Mouse (Mus musculus): ENCODE data around the gene Olfr434. TPM values are rescaled to one million over a fixed set of nuclear protein-coding genes. Genes with fewer than 3 reads are reported as not detected.

Olfr434 gene
- not detected for polyA plus RNA-seq (2017; shearing (Covaris generic))

DNA sequence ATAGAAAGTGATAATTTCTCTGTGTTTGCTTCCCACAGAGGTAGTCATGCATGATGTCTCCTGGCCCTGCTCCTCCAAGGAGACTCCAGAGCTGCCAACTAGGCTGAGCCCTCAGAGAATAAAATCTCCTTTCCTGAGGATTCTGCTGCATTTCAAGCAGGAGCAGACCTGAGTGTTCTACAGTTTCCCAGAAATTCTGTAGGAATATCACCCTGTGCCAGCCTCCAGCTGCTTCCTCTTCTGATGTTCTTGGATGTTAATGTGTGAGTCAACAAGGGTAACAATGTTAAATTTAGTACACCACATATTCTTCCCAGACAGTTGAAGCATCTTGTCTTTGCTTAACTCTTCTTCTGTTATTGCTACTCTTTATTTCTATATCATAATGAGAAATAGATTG is at the start of gene Olfr434:
Olfr434 (plus strand) TSS at position 149 of the 400 bp plus-strand sequence.

DNA sequence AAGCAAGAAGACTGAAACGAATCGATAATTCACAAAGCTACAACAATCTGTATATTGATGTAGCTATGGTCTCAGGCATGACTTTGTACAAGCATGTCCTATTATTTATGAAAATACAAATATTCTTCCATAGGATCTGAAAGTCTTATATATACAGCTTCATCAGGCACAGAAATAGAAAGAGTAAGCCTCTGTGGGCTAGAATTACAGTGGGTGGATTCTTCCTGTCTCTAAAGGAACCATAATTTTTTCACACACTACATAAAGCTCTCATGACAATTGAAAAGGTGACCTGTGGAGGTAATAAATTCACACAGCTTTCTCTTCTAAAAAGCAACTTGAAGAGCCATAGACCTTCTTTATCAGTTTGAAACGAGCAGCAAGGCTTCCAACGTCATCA is 41.0 kb upstream of the Olfr434 start, which contains the start of gene Olfr13:
Olfr13 (plus strand) TSS at position 301 of the 400 bp plus-strand sequence.

DNA sequence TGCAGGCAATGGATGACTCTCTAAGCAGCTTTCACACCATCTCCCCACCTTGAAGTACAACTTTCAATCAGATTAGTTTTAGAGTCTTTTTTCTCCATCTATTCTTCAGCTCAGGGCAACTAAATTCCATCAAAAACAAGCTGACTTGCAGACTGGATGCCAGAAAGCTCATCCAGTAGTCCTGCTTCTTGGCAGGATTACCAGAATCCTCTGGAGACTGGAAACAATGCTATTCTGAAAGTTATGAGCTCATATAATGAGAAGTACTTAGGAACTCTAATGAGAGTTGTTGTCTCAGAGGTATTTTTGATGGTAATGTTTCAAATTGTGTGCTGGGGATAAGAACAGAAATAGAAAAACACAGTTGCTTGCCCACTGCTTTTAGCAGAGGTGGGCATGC is 16.0 kb upstream of the Olfr434 start, which contains the start of gene Olfr435:
Olfr435 (plus strand) TSS at position 366 of the 400 bp plus-strand sequence.

DNA sequence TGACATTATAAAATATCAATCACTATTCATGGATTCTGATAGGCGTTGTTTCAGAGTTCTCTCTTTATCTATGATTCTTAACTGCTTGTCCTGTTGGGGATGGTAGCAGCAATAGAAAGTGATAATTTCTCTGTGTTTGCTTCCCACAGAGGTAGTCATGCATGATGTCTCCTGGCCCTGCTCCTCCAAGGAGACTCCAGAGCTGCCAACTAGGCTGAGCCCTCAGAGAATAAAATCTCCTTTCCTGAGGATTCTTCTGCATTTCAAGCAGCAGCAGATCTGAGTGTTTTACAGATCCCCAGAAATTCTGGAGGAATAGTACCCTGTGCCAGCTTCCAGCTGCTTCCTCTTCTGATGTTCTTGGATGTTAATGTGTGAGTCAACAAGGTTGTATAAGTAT is 18.4 kb downstream of the Olfr434 start, which contains the start of gene Olfr47:
Olfr47 (plus strand) TSS at position 275 of the 400 bp plus-strand sequence.

DNA sequence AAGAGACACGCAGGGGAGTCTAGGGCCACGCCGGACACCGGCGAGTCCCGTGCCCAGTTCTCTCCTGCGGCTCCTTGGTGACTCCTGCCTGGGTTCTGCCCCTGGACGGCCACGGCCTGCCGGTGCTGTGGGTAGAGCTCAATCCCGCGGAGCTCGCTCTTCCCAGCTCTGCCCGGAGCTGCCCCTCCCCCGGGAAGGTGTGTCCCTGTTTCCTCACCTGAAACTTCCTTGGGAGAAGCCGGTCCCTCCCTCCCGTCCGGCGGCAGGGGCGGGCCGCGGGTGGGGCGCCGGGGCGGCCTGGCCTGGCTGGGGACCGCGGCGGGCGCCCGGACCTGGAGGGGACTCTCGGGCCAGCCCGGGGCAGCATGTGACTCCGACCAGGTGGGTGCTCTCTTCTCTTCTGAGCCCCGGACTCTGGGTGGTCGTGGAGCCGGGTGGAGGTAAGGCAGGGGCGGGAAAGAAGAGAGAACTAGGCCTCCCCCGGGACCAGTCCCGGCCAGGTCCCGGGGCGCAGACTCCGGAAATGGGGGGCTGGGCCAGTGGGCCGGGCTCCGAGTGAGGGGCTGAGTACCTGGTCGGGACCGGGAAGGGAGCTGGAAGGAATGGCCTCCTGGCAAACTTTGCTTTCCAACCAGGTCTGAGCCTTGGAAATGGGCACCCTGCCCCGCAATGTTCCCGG is 52.7 kb downstream of the Olfr434 start, which contains the start of gene Arhgef5:
Arhgef5 (plus strand) TSS at position 220 of the 679 bp plus-strand sequence.

Other genes with a start within 250 kb of the Olfr434 start
- gene Olfr441, start 106.7 kb upstream of the Olfr434 start, polyA plus RNA-seq (2017; shearing (Covaris generic)), result not detected
- 1 to 10 TPM in 1 of 2 experiments, under 1 TPM in 1; 0.20 to 1.6 TPM for gene Olfr237-ps1, start 66.5 kb upstream of the Olfr434 start, polyA plus RNA-seq (2017; shearing (Covaris generic))
- gene Olfr437, start 49.7 kb upstream of the Olfr434 start, polyA plus RNA-seq (2017; shearing (Covaris generic)), result not detected
- under 1 TPM; 0.04 to 0.78 TPM for gene Olfr13, start 40.9 kb upstream of the Olfr434 start, polyA plus RNA-seq (2017; shearing (Covaris generic))
- not detected for gene Olfr435, start 15.9 kb upstream of the Olfr434 start, polyA plus RNA-seq (2017; shearing (Covaris generic))
- under 1 TPM in 1 of 2 experiments, not detected in 1; 0.94 TPM for gene Olfr47, start 18.5 kb downstream of the Olfr434 start, polyA plus RNA-seq (2017; shearing (Covaris generic))
- gene Arhgef5, start 52.6 kb downstream of the Olfr434 start, polyA plus RNA-seq (2017; shearing (Covaris generic)), result 1 to 10 TPM in 1 of 2 experiments, under 1 TPM in 1; 0.51 to 7.1 TPM
- under 1 TPM; 0.11 to 0.83 TPM for gene Nobox, start 96.5 kb downstream of the Olfr434 start, polyA plus RNA-seq (2017; shearing (Covaris generic))